Mouse (Mus musculus): Measurements from ENCODE around the gene Tuba4a. TPM values are rescaled to one million over a fixed set of nuclear protein-coding genes. Genes with fewer than 3 reads are reported as not detected.

Tuba4a gene
- polyA plus RNA-seq, 1 experiment from 2014 or later, result 119 TPM

DNA sequence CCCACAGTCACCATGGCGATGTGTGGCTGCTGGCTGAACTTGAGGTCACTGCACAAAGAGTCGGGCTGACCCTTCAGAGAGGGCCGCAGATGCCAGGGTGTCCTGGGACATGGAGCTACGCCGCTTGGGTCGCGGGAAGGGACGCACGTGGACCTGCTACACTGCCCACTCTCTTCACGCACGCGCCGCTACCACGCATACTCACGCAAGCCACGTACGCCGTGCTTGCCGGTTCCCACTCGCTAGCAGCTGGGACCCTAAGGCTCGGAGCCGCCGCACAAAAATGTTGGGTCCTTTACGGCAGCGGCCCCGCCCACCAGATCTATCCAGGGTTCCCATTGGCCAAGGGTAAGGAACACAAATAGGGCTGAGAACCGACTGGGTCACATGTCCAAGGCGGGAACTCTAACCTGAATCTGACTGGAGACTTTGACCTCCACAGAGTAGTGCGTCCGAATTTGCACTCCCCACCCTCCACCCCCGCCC, 39.5 kb downstream of the Tuba4a start, which contains the start of gene Abcb6:
TSS of gene Abcb6 (minus strand) at position 288 of the 486 bp plus-strand sequence.
- H3K9ac ChIP-seq (ENCODE audit: low read depth, low read length), result peak within 1 kb of the TSS; percentile 38
- peak within 1 kb of the TSS; percentile 64; the same call in 1 of the 2 replicates for H3K27ac ChIP-seq (ENCODE audit: low read depth, low read length)
- no peak for TF ChIP-seq CTCF (IDR thresholded peaks at IDR 0.05; ENCODE audit: low read depth)
- peaks cover 49% of the 10 kb centered on the region for H3K36me3 ChIP-seq (ENCODE audit: control insufficient read depth, insufficient read depth)
- WGBS, result under 1% methylated on average over 31 of the region's 31 CpGs
- H3K4me3 ChIP-seq (ENCODE audit: low read depth, low read length), result peak within 1 kb of the TSS; percentile 60
- H3K4me1 ChIP-seq (replicated peaks; ENCODE audit: control insufficient read depth, insufficient read depth, low read length), result 0 out of 2 replicates have a peak, but pooled peaks cover 2% of the 10 kb centered on the region
- ATAC-seq, result peak; percentile 87
- H3K9me3 ChIP-seq (ENCODE audit: control insufficient read depth), result no peaks in the 10 kb centered on the region
- no peaks in the 10 kb centered on the region for H3K27me3 ChIP-seq (replicated peaks; ENCODE audit: control insufficient read depth, insufficient read depth, low read length)
- peak within 1 kb of the TSS; percentile 98 for H3K4me2 ChIP-seq (replicated peaks; ENCODE audit: low read depth)

- Histone ChIP-seq H3K4me1 (replicated peaks; ENCODE audit: control insufficient read depth, insufficient read depth, low read length) (0 out of 2 replicates have a peak, but pooled peaks cover 2% of the 10 kb centered on the region), H3K9ac (ENCODE audit: low read depth, low read length) (peak overlapping the region; percentile 38), H3K36me3 (ENCODE audit: control insufficient read depth, insufficient read depth) (peaks cover 47% of the 10 kb centered on the region), H3K4me2 (replicated peaks; ENCODE audit: low read depth) (peak overlapping the region; percentile 98), H3K9me3 (ENCODE audit: control insufficient read depth) (no peaks in the 10 kb centered on the region), H3K27ac (ENCODE audit: low read depth, low read length) (no peak overlapping the region), H3K27me3 (replicated peaks; ENCODE audit: control insufficient read depth, insufficient read depth, low read length) (no peaks in the 10 kb centered on the region), H3K4me3 (ENCODE audit: low read depth, low read length) (peak overlapping the region; percentile 60)
- no peak for TF ChIP-seq CTCF (IDR thresholded peaks at IDR 0.05; ENCODE audit: low read depth)
- WGBS, result 5% methylated on average over 23 of the region's 23 CpGs
- ATAC-seq, result peak; percentile 37
These were observed 40.1 kb downstream of the Tuba4a start for GRCm38 (mm10) chr1:75179334-75180104.

GRCm38 (mm10) chr1:75168472-75169464, 50.9 kb downstream of the Tuba4a start, which contains the start of gene Zfand2b:
Gene Zfand2b, plus strand, starts transcription at chr1:75168646.
- Histone ChIP-seq H3K36me3 (ENCODE audit: control insufficient read depth, insufficient read depth) (peaks cover 39% of the 10 kb centered on the region), H3K27ac (ENCODE audit: low read depth, low read length) (peak within 1 kb of the TSS; percentile 91), H3K4me3 (ENCODE audit: low read depth, low read length) (peak within 1 kb of the TSS; percentile 84), H3K27me3 (replicated peaks; ENCODE audit: control insufficient read depth, insufficient read depth, low read length) (no peaks in the 10 kb centered on the region), H3K9me3 (ENCODE audit: control insufficient read depth) (no peaks in the 10 kb centered on the region), H3K4me2 (replicated peaks; ENCODE audit: low read depth) (peak within 1 kb of the TSS; percentile 68), H3K4me1 (replicated peaks; ENCODE audit: control insufficient read depth, insufficient read depth, low read length) (peaks cover 7% of the 10 kb centered on the region; the same call in 1 of the 2 replicates), H3K9ac (ENCODE audit: low read depth, low read length) (peak within 1 kb of the TSS; percentile 69)
- peak; percentile 99 for ATAC-seq
- WGBS, result under 1% methylated on average over 59 of the region's 59 CpGs
- TF ChIP-seq CTCF (IDR thresholded peaks at IDR 0.05; ENCODE audit: low read depth), result 0 out of 2 replicates have a peak, but pooled peaks have one; percentile 32

GRCm38 (mm10) chr1:75168093-75168471, 51.6 kb downstream of the Tuba4a start:
- WGBS, result 9% methylated on average over 7 of the region's 7 CpGs
- H3K4me1 ChIP-seq (replicated peaks; ENCODE audit: control insufficient read depth, insufficient read depth, low read length), result peaks cover 7% of the 10 kb centered on the region; the same call in 1 of the 2 replicates
- H3K27ac ChIP-seq (ENCODE audit: low read depth, low read length), result no peak overlapping the region
- H3K9ac ChIP-seq (ENCODE audit: low read depth, low read length), result peak overlapping the region; percentile 69; the same call in 1 of the 2 replicates
- ATAC-seq, result 0 out of 2 replicates have a peak, but pooled peaks have one; percentile 0
- H3K4me2 ChIP-seq (replicated peaks; ENCODE audit: low read depth), result peak overlapping the region; percentile 68
- no peaks in the 10 kb centered on the region for H3K27me3 ChIP-seq (replicated peaks; ENCODE audit: control insufficient read depth, insufficient read depth, low read length)
- H3K9me3 ChIP-seq (ENCODE audit: control insufficient read depth), result no peaks in the 10 kb centered on the region
- TF ChIP-seq CTCF (IDR thresholded peaks at IDR 0.05; ENCODE audit: low read depth), result no peak
- peak overlapping the region; percentile 84 for H3K4me3 ChIP-seq (ENCODE audit: low read depth, low read length)
- peaks cover 35% of the 10 kb centered on the region for H3K36me3 ChIP-seq (ENCODE audit: control insufficient read depth, insufficient read depth)

Small RNA genes lying within 50 kb of the gene (microRNA-seq; reads per million reads assigned to microRNA genes)
- gene Gm27943, result not detected

Other genes with a start within 250 kb of the Tuba4a start
- 5.0 TPM in 2 replicates for gene Nhej1, start 94.7 kb downstream of the Tuba4a start, polyA plus RNA-seq (2015; fragmentation: Nextera tagmentation; extraction: Ambion mirVana)
- gene Slc23a3, start 86.0 kb downstream of the Tuba4a start, polyA plus RNA-seq (2015; fragmentation: Nextera tagmentation; extraction: Ambion mirVana), result 2.5 and 3.2 TPM in 2 replicates
- gene Cnppd1, start 77.2 kb downstream of the Tuba4a start, polyA plus RNA-seq (2015; fragmentation: Nextera tagmentation; extraction: Ambion mirVana), result 45.6 and 45.9 TPM in 2 replicates
- gene Retreg2, start 77.1 kb downstream of the Tuba4a start, polyA plus RNA-seq (2015; fragmentation: Nextera tagmentation; extraction: Ambion mirVana), result 48.4 and 49.0 TPM in 2 replicates
- gene Zfand2b, start 51.2 kb downstream of the Tuba4a start, polyA plus RNA-seq (2015; fragmentation: Nextera tagmentation; extraction: Ambion mirVana), result 47.5 and 51.2 TPM in 2 replicates
- gene Abcb6, start 39.5 kb downstream of the Tuba4a start, polyA plus RNA-seq (2015; fragmentation: Nextera tagmentation; extraction: Ambion mirVana), result 13.9 and 17.1 TPM in 2 replicates
- gene Ankzf1, start 27.7 kb downstream of the Tuba4a start, polyA plus RNA-seq (2015; fragmentation: Nextera tagmentation; extraction: Ambion mirVana), result 10.7 and 10.8 TPM in 2 replicates
- 23.5 and 25.2 TPM in 2 replicates for gene Atg9a, start 27.7 kb downstream of the Tuba4a start, polyA plus RNA-seq (2015; fragmentation: Nextera tagmentation; extraction: Ambion mirVana)
- 3.6 and 3.7 TPM in 2 replicates for gene Glb1l, start 9.1 kb downstream of the Tuba4a start, polyA plus RNA-seq (2015; fragmentation: Nextera tagmentation; extraction: Ambion mirVana)
- gene Stk16, start 9.0 kb downstream of the Tuba4a start, polyA plus RNA-seq (2015; fragmentation: Nextera tagmentation; extraction: Ambion mirVana), result 50.5 and 54.4 TPM in 2 replicates
- not detected in 2 replicates for gene A630095N17Rik, start 12.2 kb upstream of the Tuba4a start, polyA plus RNA-seq (2015; fragmentation: Nextera tagmentation; extraction: Ambion mirVana)
- 10.9 and 11.4 TPM in 2 replicates for gene Dnajb2, start 16.5 kb upstream of the Tuba4a start, polyA plus RNA-seq (2015; fragmentation: Nextera tagmentation; extraction: Ambion mirVana)
- gene Ptprn, start 44.6 kb upstream of the Tuba4a start, polyA plus RNA-seq (2015; fragmentation: Nextera tagmentation; extraction: Ambion mirVana), result 3.0 TPM in 2 replicates
- 12.9 and 15.9 TPM in 2 replicates for gene Resp18, start 58.5 kb upstream of the Tuba4a start, polyA plus RNA-seq (2015; fragmentation: Nextera tagmentation; extraction: Ambion mirVana)
- 125 and 130 TPM in 2 replicates for gene Dnpep, start 98.1 kb upstream of the Tuba4a start, polyA plus RNA-seq (2015; fragmentation: Nextera tagmentation; extraction: Ambion mirVana)
- 233 and 254 TPM in 2 replicates for gene Des, start 140.5 kb upstream of the Tuba4a start, polyA plus RNA-seq (2015; fragmentation: Nextera tagmentation; extraction: Ambion mirVana)
- gene Speg, start 155.4 kb upstream of the Tuba4a start, polyA plus RNA-seq (2015; fragmentation: Nextera tagmentation; extraction: Ambion mirVana), result 20.1 and 21.3 TPM in 2 replicates
- gene Gmppa, start 216.1 kb upstream of the Tuba4a start, polyA plus RNA-seq (2015; fragmentation: Nextera tagmentation; extraction: Ambion mirVana), result 121 and 124 TPM in 2 replicates
- gene Asic4, start 230.6 kb upstream of the Tuba4a start, polyA plus RNA-seq (2015; fragmentation: Nextera tagmentation; extraction: Ambion mirVana), result 0.97 and 1.2 TPM in 2 replicates

Data from intestine, postnatal 0 days (tissue).